Mouse (Mus musculus) kidney, embryonic 16.5 days (tissue): ENCODE data around the gene Mfsd6l. TPM values are rescaled to one million over a fixed set of nuclear protein-coding genes. Genes with fewer than 3 reads are reported as not detected.

Experiments used
- ATAC-seq: fragments of 200-750 bp; cut with Nextera tagmentation; 2 replicates; pipeline ENCODE4 v1.8.0; 2017; ENCODE audit warnings: moderate TSS enrichment; ENCODE audit not compliant: low FRiP score, low TSS enrichment
- H3K27ac ChIP-seq: fragments of 300-500 bp; sonication (generic); 2 replicates; pipeline ENCODE4 v1.5.1; 2014; ENCODE audit warnings: low read length
- H3K27me3 ChIP-seq: fragments of 300-500 bp; sonication (generic); 2 replicates; pipeline ENCODE4 v1.6.1; 2014; ENCODE audit warnings: low read length, control low read depth, mixed read lengths; ENCODE audit not compliant: insufficient read depth
- H3K36me3 ChIP-seq: fragments of 300-500 bp; sonication (generic); 2 replicates; pipeline ENCODE4 v1.6.1; 2014; ENCODE audit warnings: low read length, control low read depth, mixed read lengths; ENCODE audit not compliant: insufficient read depth
- H3K4me1 ChIP-seq: fragments of 300-500 bp; sonication (generic); 2 replicates; pipeline ENCODE4 v1.6.1; 2014; ENCODE audit warnings: low read length, control low read depth, mixed read lengths; ENCODE audit not compliant: insufficient read depth
- H3K4me2 ChIP-seq: fragments of 300-500 bp; sonication (generic); replicated peaks from 2 replicates; pipeline ENCODE4 v1.6.1; 2014; ENCODE audit warnings: low read depth, low read length
- H3K4me3 ChIP-seq: fragments of 300-500 bp; sonication (generic); 2 replicates; pipeline ENCODE4 v1.5.1; 2014; ENCODE audit warnings: mild to moderate bottlenecking, low read length
- H3K9ac ChIP-seq: fragments of 300-500 bp; sonication (generic); replicated peaks from 2 replicates; pipeline ENCODE4 v1.6.1; 2014; ENCODE audit warnings: low read length
- H3K9me3 ChIP-seq: fragments of 300-500 bp; sonication (generic); 2 replicates; pipeline ENCODE4 v1.6.1; 2016; ENCODE audit warnings: low read length, control low read depth
- WGBS: fragments of 180-500 bp; shearing (Covaris S2); extraction: QIAGEN DNeasy Blood & Tissue Kit; methylation state at CpG from one replicate; pipeline ENCODE4 v1.1.7; 2014; 5-methylcytosine and 5-hydroxymethylcytosine counted together
- polyA plus RNA-seq: library from polyadenylated mRNA; unstranded; fragments of >200 nt; fragmentation: Nextera tagmentation; extraction: Ambion mirVana; gene quantifications from 2 replicates; pipeline ENCODE4 v1.2.1, GENCODE M21; 2015

The Mfsd6l gene
- polyA plus RNA-seq, 1 experiment from 2014 or later = 2.9 TPM

GRCm38 (mm10) chr11:68591708-68592107 is 35.7 kb downstream of the Mfsd6l start:
- Histone ChIP-seq H3K9me3 (no peaks in the 10 kb centered on the region), H3K36me3 (no peaks in the 10 kb centered on the region), H3K4me3 (no peak overlapping the region), H3K4me2 (0 out of 2 replicates have a peak overlapping the region, but pooled peaks have one; percentile 10), H3K9ac (no peak overlapping the region), H3K27me3 (no peaks in the 10 kb centered on the region), H3K4me1 (peaks cover 37% of the 10 kb centered on the region), H3K27ac (peak overlapping the region; percentile 73)
- WGBS = 21% methylated on average over 5 of the region's 5 CpGs
- ATAC-seq = peak; percentile 68; the same call in 1 of the 2 replicates

GRCm38 (mm10) chr11:68593247-68593646 is 37.3 kb downstream of the Mfsd6l start:
- no peak for ATAC-seq
- Histone ChIP-seq H3K9me3 (no peaks in the 10 kb centered on the region), H3K36me3 (no peaks in the 10 kb centered on the region), H3K4me1 (peaks cover 43% of the 10 kb centered on the region), H3K4me2 (no peak overlapping the region), H3K9ac (no peak overlapping the region), H3K4me3 (no peak overlapping the region), H3K27ac (no peak overlapping the region), H3K27me3 (no peaks in the 10 kb centered on the region)
- 58% methylated on average over 3 of the region's 3 CpGs for WGBS

DNA sequence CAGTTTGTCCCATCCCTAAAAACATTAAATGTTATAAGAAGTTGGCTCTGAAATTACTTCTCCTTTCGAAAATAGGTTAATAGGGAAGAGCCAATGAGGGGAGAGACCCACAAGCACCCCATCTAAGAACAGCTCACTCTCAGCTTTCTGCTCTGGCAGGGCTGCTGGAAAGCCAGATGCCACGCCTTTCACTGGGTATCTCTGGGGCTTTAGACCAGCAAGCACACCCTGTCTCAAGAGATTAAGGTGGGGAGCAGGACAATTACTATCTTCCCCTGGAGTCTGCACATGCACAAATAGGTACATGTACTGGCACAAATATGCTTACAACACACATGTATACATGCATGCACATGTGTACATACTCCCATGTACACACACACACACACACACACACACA is 41.9 kb downstream of the Mfsd6l start:
- 92% methylated on average over 2 of the region's 2 CpGs for WGBS
- no peaks in the 10 kb centered on the region for H3K27me3 ChIP-seq
- peaks cover 46% of the 10 kb centered on the region for H3K4me1 ChIP-seq

DNA sequence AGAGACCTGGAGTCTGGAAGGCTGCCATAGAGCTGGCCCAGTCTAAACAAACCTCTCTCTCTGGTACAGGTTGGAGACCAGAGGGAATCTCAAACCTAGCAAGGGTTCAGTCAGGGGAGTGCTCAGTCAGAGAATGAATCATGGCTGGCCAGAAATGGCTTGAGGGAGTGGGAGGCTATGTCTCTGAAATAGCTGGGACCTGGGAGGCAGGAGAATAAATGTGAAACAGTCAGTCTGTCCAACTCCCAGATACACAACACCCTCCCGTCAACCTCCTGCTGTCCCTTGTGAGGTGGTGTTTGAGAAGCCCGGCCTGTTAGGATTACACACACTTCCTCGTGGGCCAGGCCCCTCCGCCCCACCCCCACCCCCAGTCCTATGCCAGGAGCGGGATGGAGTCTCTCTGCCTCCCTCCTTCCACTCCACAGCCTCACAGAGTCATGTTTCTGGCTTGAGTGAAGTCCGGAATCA is 44.6 kb downstream of the Mfsd6l start:
- Histone ChIP-seq H3K27me3 (no peaks in the 10 kb centered on the region), H3K4me3 (no peak overlapping the region), H3K27ac (peak overlapping the region; percentile 95), H3K36me3 (no peaks in the 10 kb centered on the region), H3K9ac (no peak overlapping the region; the same call in 1 of the 2 replicates), H3K4me2 (no peak overlapping the region), H3K4me1 (peaks cover 41% of the 10 kb centered on the region), H3K9me3 (no peaks in the 10 kb centered on the region)
- WGBS = 5% methylated on average over 6 of the region's 6 CpGs
- peak; percentile 73 for ATAC-seq

More for the DNA sequence above, 41.9 kb downstream of the Mfsd6l start:
- Histone ChIP-seq H3K4me2 (no peak overlapping the region), H3K9me3 (no peaks in the 10 kb centered on the region), H3K9ac (no peak overlapping the region), H3K4me3 (no peak overlapping the region), H3K27ac (no peak overlapping the region), H3K36me3 (no peaks in the 10 kb centered on the region)
- no peak for ATAC-seq

GRCm38 (mm10) chr11:68601486-68601991 is 45.6 kb downstream of the Mfsd6l start:
- H3K9me3 ChIP-seq = no peaks in the 10 kb centered on the region
- H3K27ac ChIP-seq = peak overlapping the region; percentile 95
- H3K4me1 ChIP-seq = peaks cover 41% of the 10 kb centered on the region
- no peaks in the 10 kb centered on the region for H3K27me3 ChIP-seq
- ATAC-seq = peak; percentile 52; the same call in 1 of the 2 replicates
- no peaks in the 10 kb centered on the region for H3K36me3 ChIP-seq
- no peak overlapping the region for H3K4me3 ChIP-seq
- H3K9ac ChIP-seq = no peak overlapping the region
- H3K4me2 ChIP-seq = no peak overlapping the region
- WGBS = 17% methylated on average over 9 of the region's 9 CpGs

- Histone ChIP-seq H3K27ac (peak overlapping the region; percentile 95), H3K9me3 (no peaks in the 10 kb centered on the region), H3K4me3 (no peak overlapping the region), H3K27me3 (no peaks in the 10 kb centered on the region), H3K4me2 (0 out of 2 replicates have a peak overlapping the region, but pooled peaks have one; percentile 2), H3K4me1 (peaks cover 34% of the 10 kb centered on the region), H3K9ac (0 out of 2 replicates have a peak overlapping the region, but pooled peaks have one; percentile 32), H3K36me3 (no peaks in the 10 kb centered on the region)
- peak; percentile 73 for ATAC-seq
- WGBS = 7% methylated on average over 8 of the region's 8 CpGs
Observed at GRCm38 (mm10) chr11:68602200-68602931, 46.4 kb downstream of the Mfsd6l start.

- no peak overlapping the region for H3K4me3 ChIP-seq
- H3K27ac ChIP-seq = no peak overlapping the region
- no peaks in the 10 kb centered on the region for H3K27me3 ChIP-seq
- H3K4me2 ChIP-seq = no peak overlapping the region
- H3K9ac ChIP-seq = no peak overlapping the region
- no peak for ATAC-seq
- no peaks in the 10 kb centered on the region for H3K36me3 ChIP-seq
- WGBS = 91% methylated on average over 2 of the region's 2 CpGs
- H3K9me3 ChIP-seq = no peaks in the 10 kb centered on the region
- H3K4me1 ChIP-seq = peaks cover 22% of the 10 kb centered on the region
Observed at GRCm38 (mm10) chr11:68607046-68607445, 51.1 kb downstream of the Mfsd6l start.

Other genes with a start within 250 kb of the Mfsd6l start
- 13.6 and 15.4 TPM in 2 replicates for gene Ntn1, start 155.4 kb upstream of the Mfsd6l start, polyA plus RNA-seq
- gene Pik3r5, start 124.1 kb upstream of the Mfsd6l start, polyA plus RNA-seq = 0.27 and 0.77 TPM in 2 replicates
- 5.0 and 5.9 TPM in 2 replicates for gene Pik3r6, start 53.2 kb upstream of the Mfsd6l start, polyA plus RNA-seq
- gene Ccdc42, start 30.8 kb downstream of the Mfsd6l start, polyA plus RNA-seq = 3.3 and 3.5 TPM in 2 replicates
- 147 and 155 TPM in 2 replicates for gene Myh10, start 135.4 kb downstream of the Mfsd6l start, polyA plus RNA-seq